Mouse (Mus musculus): Measurements from ENCODE around the gene Magi1. TPM values are rescaled to one million over a fixed set of nuclear protein-coding genes. Genes with fewer than 3 reads are reported as not detected.

The Magi1 gene
- total and polyA plus RNA-seq, 2 experiments: 4.9 to 17.7 TPM

DNA sequence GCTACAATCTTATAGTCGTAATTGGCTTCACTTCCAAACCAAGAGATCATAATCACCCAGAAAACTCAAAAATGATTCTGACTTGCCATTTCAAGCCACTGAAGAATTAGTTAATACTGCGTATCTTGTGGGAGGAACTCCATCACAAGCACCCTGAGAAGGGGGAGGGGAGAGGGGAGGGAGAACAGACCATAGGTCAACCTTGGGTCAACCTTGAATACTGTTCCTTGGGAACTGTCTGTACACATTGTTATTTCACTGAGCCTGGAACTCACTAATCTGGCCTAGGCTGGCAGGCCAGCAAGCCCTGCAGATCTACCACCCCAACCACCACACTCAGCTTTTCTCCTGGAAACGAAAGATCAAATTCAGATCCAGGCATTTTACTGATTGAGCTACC lies 106.2 kb downstream of the Magi1 start:
- H3K79me2 ChIP-seq (ENCODE audit: control insufficient read depth, insufficient read depth, low read length): peaks cover 17% of the 10 kb centered on the region
- no peak overlapping the region for H3K4me3 ChIP-seq (ENCODE audit: insufficient read depth, low read depth, low read length)
- 95% methylated on average over 3 of the region's 3 CpGs for whole genome bisulfite sequencing
- DNase-seq (ENCODE audit: extremely low read depth, low read depth, low spot score): no peak
- no peak for TF ChIP-seq CTCF (IDR thresholded peaks at IDR 0.05; ENCODE audit: low read depth, low read length)
- no peak for TF ChIP-seq POLR2A (IDR thresholded peaks at IDR 0.05; ENCODE audit: extremely low read depth, insufficient read depth, low read length)
- H3K9ac ChIP-seq (ENCODE audit: low read depth, low read length): no peak overlapping the region
- no peaks in the 10 kb centered on the region for H3K36me3 ChIP-seq (ENCODE audit: control insufficient read depth, insufficient read depth, low read length)
- peaks cover 6% of the 10 kb centered on the region for H3K4me1 ChIP-seq (ENCODE audit: control insufficient read depth, insufficient read depth, low read length)
- no peaks in the 10 kb centered on the region for H3K27me3 ChIP-seq (ENCODE audit: control insufficient read depth, insufficient read depth, low read length)
- no peak overlapping the region for H3K27ac ChIP-seq (replicated peaks; ENCODE audit: insufficient read depth, low read depth, low read length)

- no peak for TF ChIP-seq CTCF (IDR thresholded peaks at IDR 0.05; ENCODE audit: low read depth, low read length)
- no peak for TF ChIP-seq POLR2A (IDR thresholded peaks at IDR 0.05; ENCODE audit: extremely low read depth, insufficient read depth, low read length)
- no peaks in the 10 kb centered on the region for H3K27me3 ChIP-seq (ENCODE audit: control insufficient read depth, insufficient read depth, low read length)
- WGBS: 61% methylated on average over 4 of the region's 4 CpGs
- peaks cover 18% of the 10 kb centered on the region for H3K79me2 ChIP-seq (ENCODE audit: control insufficient read depth, insufficient read depth, low read length)
- peaks cover 2% of the 10 kb centered on the region for H3K4me1 ChIP-seq (ENCODE audit: control insufficient read depth, insufficient read depth, low read length)
- H3K4me3 ChIP-seq (ENCODE audit: insufficient read depth, low read depth, low read length): no peak overlapping the region
- H3K27ac ChIP-seq (replicated peaks; ENCODE audit: insufficient read depth, low read depth, low read length): no peak overlapping the region
- no peak overlapping the region for H3K9ac ChIP-seq (ENCODE audit: low read depth, low read length)
- no peaks in the 10 kb centered on the region for H3K36me3 ChIP-seq (ENCODE audit: control insufficient read depth, insufficient read depth, low read length)
- no peak for DNase-seq (ENCODE audit: extremely low read depth, low read depth, low spot score)
Observed at GRCm38 (mm10) chr6:94176705-94177104, 107.0 kb downstream of the Magi1 start.

- H3K9ac ChIP-seq (ENCODE audit: low read depth, low read length): no peak overlapping the region
- no peak for DNase-seq (ENCODE audit: extremely low read depth, low read depth, low spot score)
- 78% methylated on average over 8 of the region's 8 CpGs for WGBS
Observed at GRCm38 (mm10) chr6:94171250-94171649, 112.5 kb downstream of the Magi1 start.

DNA sequence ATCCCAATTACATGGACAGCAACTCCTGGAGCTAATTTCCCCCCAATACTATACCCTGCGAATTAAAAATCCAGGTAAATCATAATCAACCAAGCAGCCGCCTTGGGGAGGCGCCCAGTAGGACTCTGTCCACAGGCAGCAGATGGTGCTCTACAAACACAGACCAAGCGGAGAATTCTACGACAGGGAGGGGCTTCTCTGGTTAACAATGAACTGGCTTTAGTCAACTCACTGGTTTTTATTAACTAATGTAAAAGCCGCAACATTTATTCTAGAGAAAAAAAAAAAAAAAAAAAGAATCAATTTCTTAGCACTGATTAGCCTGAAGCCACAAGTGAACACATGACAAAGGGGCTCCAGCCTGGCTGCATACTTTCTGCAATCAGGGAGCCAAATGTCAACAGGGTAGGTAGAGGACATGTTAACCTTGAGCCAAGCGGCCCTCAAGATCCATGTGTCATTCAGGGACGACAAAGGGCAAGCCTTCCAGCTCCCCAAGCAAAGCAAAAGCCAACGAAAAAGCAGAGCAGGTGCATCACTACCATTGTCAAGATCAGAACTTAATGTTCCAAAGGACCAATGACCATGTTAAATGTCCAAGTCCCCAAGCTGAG lies 114.0 kb downstream of the Magi1 start:
- Histone ChIP-seq H3K4me1 (ENCODE audit: control insufficient read depth, insufficient read depth, low read length) (peaks cover 16% of the 10 kb centered on the region), H3K27ac (replicated peaks; ENCODE audit: insufficient read depth, low read depth, low read length) (no peak overlapping the region)
- 27% methylated on average over 9 of the region's 9 CpGs for WGBS

More at GRCm38 (mm10) chr6:94171250-94171649, 112.5 kb downstream of the Magi1 start:
- no peak overlapping the region for H3K27ac ChIP-seq (replicated peaks; ENCODE audit: insufficient read depth, low read depth, low read length)
- H3K4me1 ChIP-seq (ENCODE audit: control insufficient read depth, insufficient read depth, low read length): peaks cover 12% of the 10 kb centered on the region
- H3K27me3 ChIP-seq (ENCODE audit: control insufficient read depth, insufficient read depth, low read length): no peaks in the 10 kb centered on the region
- no peak for TF ChIP-seq CTCF (IDR thresholded peaks at IDR 0.05; ENCODE audit: low read depth, low read length)
- no peak for TF ChIP-seq POLR2A (IDR thresholded peaks at IDR 0.05; ENCODE audit: extremely low read depth, insufficient read depth, low read length)
- no peaks in the 10 kb centered on the region for H3K36me3 ChIP-seq (ENCODE audit: control insufficient read depth, insufficient read depth, low read length)
- H3K4me3 ChIP-seq (ENCODE audit: insufficient read depth, low read depth, low read length): no peak overlapping the region
- peaks cover 14% of the 10 kb centered on the region for H3K79me2 ChIP-seq (ENCODE audit: control insufficient read depth, insufficient read depth, low read length)

DNA sequence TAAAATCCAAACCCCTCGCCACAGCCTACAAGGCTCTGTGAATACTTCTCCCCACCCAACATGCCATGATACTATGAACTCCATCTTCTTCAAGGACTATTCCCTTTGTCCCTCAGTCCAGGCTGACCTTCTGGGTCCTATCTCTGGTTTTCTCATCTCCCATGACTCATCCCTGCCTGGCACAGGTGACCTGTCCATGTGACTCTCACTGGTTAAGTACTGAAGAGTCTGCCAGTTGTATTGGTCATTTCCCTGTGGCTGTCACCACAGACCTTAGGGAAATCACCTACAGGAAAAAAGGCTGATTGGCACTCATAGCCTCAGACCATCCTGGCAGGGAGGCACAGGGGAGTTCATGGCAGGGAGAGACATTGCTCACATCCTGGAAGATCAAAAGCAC lies 117.8 kb downstream of the Magi1 start:
- TF ChIP-seq CTCF (IDR thresholded peaks at IDR 0.05; ENCODE audit: low read depth, low read length) (no peak), POLR2A (IDR thresholded peaks at IDR 0.05; ENCODE audit: extremely low read depth, insufficient read depth, low read length) (no peak)
- Histone ChIP-seq H3K79me2 (ENCODE audit: control insufficient read depth, insufficient read depth, low read length) (peaks cover 33% of the 10 kb centered on the region; the same call in 1 of the 2 replicates), H3K4me3 (ENCODE audit: insufficient read depth, low read depth, low read length) (no peak overlapping the region), H3K36me3 (ENCODE audit: control insufficient read depth, insufficient read depth, low read length) (no peaks in the 10 kb centered on the region), H3K27me3 (ENCODE audit: control insufficient read depth, insufficient read depth, low read length) (no peaks in the 10 kb centered on the region), H3K9ac (ENCODE audit: low read depth, low read length) (no peak overlapping the region), H3K27ac (replicated peaks; ENCODE audit: insufficient read depth, low read depth, low read length) (no peak overlapping the region), H3K4me1 (ENCODE audit: control insufficient read depth, insufficient read depth, low read length) (peaks cover 20% of the 10 kb centered on the region)
- peak; percentile 62 for DNase-seq (ENCODE audit: extremely low read depth, low read depth, low spot score)
- 91% methylated on average over 1 of the region's 1 CpGs for whole genome bisulfite sequencing

More for the DNA sequence above, 114.0 kb downstream of the Magi1 start:
- H3K4me3 ChIP-seq (ENCODE audit: insufficient read depth, low read depth, low read length): no peak overlapping the region
- TF ChIP-seq POLR2A (IDR thresholded peaks at IDR 0.05; ENCODE audit: extremely low read depth, insufficient read depth, low read length) (no peak), CTCF (IDR thresholded peaks at IDR 0.05; ENCODE audit: low read depth, low read length) (peak; percentile 45; the same call in 1 of the 2 replicates)
- peaks cover 27% of the 10 kb centered on the region for H3K79me2 ChIP-seq (ENCODE audit: control insufficient read depth, insufficient read depth, low read length)
- no peaks in the 10 kb centered on the region for H3K27me3 ChIP-seq (ENCODE audit: control insufficient read depth, insufficient read depth, low read length)
- no peak overlapping the region for H3K9ac ChIP-seq (ENCODE audit: low read depth, low read length)
- no peaks in the 10 kb centered on the region for H3K36me3 ChIP-seq (ENCODE audit: control insufficient read depth, insufficient read depth, low read length)
- DNase-seq (ENCODE audit: extremely low read depth, low read depth, low spot score): peak; percentile 76
